24 mouse cellular contexts compared by ENCODE assay signal in the genomic region with DNA sequence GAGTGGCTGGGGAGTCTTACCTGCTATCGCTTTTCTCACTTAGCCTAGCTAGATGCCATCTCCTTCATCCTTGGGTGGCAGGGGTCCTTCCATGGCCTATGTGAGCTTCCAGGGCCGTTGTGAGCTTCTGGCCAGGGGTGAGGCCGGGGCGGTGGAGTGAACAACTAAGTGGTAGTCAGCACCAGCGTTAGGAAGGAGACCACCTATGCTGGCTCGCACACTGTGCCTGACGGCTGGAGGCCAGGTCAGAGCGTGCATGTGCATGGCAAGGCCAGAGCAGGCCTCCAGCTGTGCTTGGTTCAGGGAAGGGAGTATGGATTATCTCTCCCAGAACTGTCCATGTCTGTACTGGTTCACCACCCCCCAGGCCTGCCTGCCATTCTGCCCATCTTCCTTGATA. TPM values are rescaled to one million over a fixed set of nuclear protein-coding genes. Genes with fewer than 3 reads are reported as not detected.
DNase-seq lines count a peak whose midpoint lies in the region; ATAC-seq and TF ChIP-seq lines count a peak whose summit lies in the region.
"Had no signal": no experiment of that assay in that cellular context is flagged by ENCODE, and none has a peak within 500 bp of the region (broad histone marks: within the 10 kb centered on the region; RNA-seq: fewer than 3 reads in every experiment).

No protein-coding gene starts in this region.

- H3ac ChIP-seq in myocyte (ENCODE audit: control insufficient read depth, insufficient read length), result no peak overlapping the region

- H3K9ac ChIP-seq in heart, embryonic 11.5 days (ENCODE audit: low read depth, low read length), result no peak overlapping the region
- no peak overlapping the region for H3K9ac ChIP-seq in midbrain, embryonic 11.5 days (ENCODE audit: low read length)
- H3K9ac ChIP-seq in stomach, postnatal 0 days (ENCODE audit: low read length), result no peak overlapping the region
- no peak overlapping the region for H3K9ac ChIP-seq in lung, postnatal 0 days (replicated peaks; ENCODE audit: low read depth)
- H3K9ac ChIP-seq: embryonic facial prominence, embryonic 12.5 days; forebrain, embryonic 13.5 days; forebrain, embryonic 15.5 days; forebrain, postnatal 0 days had no signal

- TF ChIP-seq CTCF in stomach, postnatal 0 days (IDR thresholded peaks at IDR 0.05; ENCODE audit: low read depth), result no peak
- TF ChIP-seq CTCF in lung, postnatal 0 days (IDR thresholded peaks at IDR 0.05), result no peak

- 0 out of 2 replicates have a peak, but pooled peaks cover 6% of the 10 kb centered on the region for H3K27me3 ChIP-seq in heart, embryonic 10.5 days (ENCODE audit: insufficient read depth, poor library complexity, severe bottlenecking)
- H3K27me3 ChIP-seq in heart, embryonic 11.5 days (ENCODE audit: control insufficient read depth, insufficient read depth, low read length), result no peaks in the 10 kb centered on the region
- H3K27me3 ChIP-seq in midbrain, embryonic 11.5 days (ENCODE audit: control insufficient read depth, insufficient read depth, low read length), result no peaks in the 10 kb centered on the region
- H3K27me3 ChIP-seq in midbrain, embryonic 10.5 days (ENCODE audit: low read depth, poor library complexity, severe bottlenecking), result no peaks in the 10 kb centered on the region
- no peaks in the 10 kb centered on the region for H3K27me3 ChIP-seq in myocyte (ENCODE audit: control insufficient read depth, insufficient read depth, insufficient read length)
- no peaks in the 10 kb centered on the region for H3K27me3 ChIP-seq in stomach, postnatal 0 days (ENCODE audit: control insufficient read depth, insufficient read depth, low read length)
- no peaks in the 10 kb centered on the region for H3K27me3 ChIP-seq in lung, postnatal 0 days (replicated peaks; ENCODE audit: insufficient read depth, low read length)
- H3K27me3 ChIP-seq: embryonic facial prominence, embryonic 12.5 days; forebrain, embryonic 13.5 days; forebrain, embryonic 15.5 days had no signal

- peak; percentile 36 for TF ChIP-seq POLR2A in myocyte (IDR thresholded peaks at IDR 0.05; ENCODE audit: insufficient read length, low read depth)

- no peak for TF ChIP-seq EP300 in stomach, postnatal 0 days (optimal IDR thresholded peaks at IDR 0.05)
- TF ChIP-seq EP300 in lung, postnatal 0 days (IDR thresholded peaks at IDR 0.05), result no peak

- H3K4me1 ChIP-seq in heart, embryonic 10.5 days, result peaks cover 22% of the 10 kb centered on the region
- 0 out of 2 replicates have a peak, but pooled peaks cover 4% of the 10 kb centered on the region for H3K4me1 ChIP-seq in heart, embryonic 11.5 days (ENCODE audit: control insufficient read depth, insufficient read depth, low read length)
- no peaks in the 10 kb centered on the region for H3K4me1 ChIP-seq in midbrain, embryonic 11.5 days (ENCODE audit: control insufficient read depth, insufficient read depth, low read length)
- H3K4me1 ChIP-seq in midbrain, embryonic 10.5 days, result no peaks in the 10 kb centered on the region
- no peaks in the 10 kb centered on the region for H3K4me1 ChIP-seq in stomach, postnatal 0 days (replicated peaks; ENCODE audit: control insufficient read depth, insufficient read depth)
- peaks cover 3% of the 10 kb centered on the region; the same call in 1 of the 2 replicates for H3K4me1 ChIP-seq in lung, postnatal 0 days (ENCODE audit: insufficient read depth, low read depth, low read length)
- H3K4me1 ChIP-seq: forebrain, embryonic 13.5 days; forebrain, embryonic 15.5 days had no signal

- no peak for ATAC-seq in heart, embryonic 11.5 days (replicated peaks; ENCODE audit: insufficient number of reproducible peaks, low FRiP score, low TSS enrichment)
- ATAC-seq in midbrain, embryonic 11.5 days (ENCODE audit: low FRiP score), result no peak
- ATAC-seq in stomach, postnatal 0 days (ENCODE audit: low FRiP score, low TSS enrichment), result peak; percentile 3; the same call in 1 of the 2 replicates
- ATAC-seq in lung, postnatal 0 days, result no peak
- ATAC-seq: forebrain, embryonic 13.5 days; forebrain, embryonic 15.5 days; Patski had no signal

- no peak overlapping the region for H3K4me3 ChIP-seq in heart, embryonic 10.5 days
- no peak overlapping the region for H3K4me3 ChIP-seq in heart, embryonic 11.5 days (ENCODE audit: low read depth, low read length)
- no peak overlapping the region for H3K4me3 ChIP-seq in midbrain, embryonic 11.5 days (ENCODE audit: low read depth, low read length)
- H3K4me3 ChIP-seq in midbrain, embryonic 10.5 days, result no peak overlapping the region
- H3K4me3 ChIP-seq in myocyte, result no peak overlapping the region
- H3K4me3 ChIP-seq in stomach, postnatal 0 days (ENCODE audit: low read depth, low read length), result no peak overlapping the region
- no peak overlapping the region for H3K4me3 ChIP-seq in lung, postnatal 0 days (ENCODE audit: low read depth, low read length)
- H3K4me3 ChIP-seq: embryonic facial prominence, embryonic 10.5 days; embryonic facial prominence, embryonic 12.5 days; forebrain, embryonic 13.5 days; forebrain, embryonic 15.5 days had no signal

- 0 out of 2 replicates have a peak overlapping the region, but pooled peaks have one; percentile 24 for H3K27ac ChIP-seq in heart, embryonic 10.5 days
- no peak overlapping the region for H3K27ac ChIP-seq in heart, embryonic 11.5 days (ENCODE audit: low read depth, low read length)
- no peak overlapping the region for H3K27ac ChIP-seq in midbrain, embryonic 11.5 days (ENCODE audit: low read depth, low read length)
- H3K27ac ChIP-seq in midbrain, embryonic 10.5 days (replicated peaks), result no peak overlapping the region
- H3K27ac ChIP-seq in stomach, postnatal 0 days (replicated peaks), result no peak overlapping the region
- H3K27ac ChIP-seq in lung, postnatal 0 days (ENCODE audit: low read length), result no peak overlapping the region
- H3K27ac ChIP-seq: embryonic facial prominence, embryonic 10.5 days; embryonic facial prominence, embryonic 12.5 days; forebrain, embryonic 13.5 days; forebrain, embryonic 15.5 days had no signal

- no peaks in the 10 kb centered on the region for H3K9me3 ChIP-seq in heart, embryonic 10.5 days
- no peaks in the 10 kb centered on the region for H3K9me3 ChIP-seq in heart, embryonic 11.5 days (replicated peaks; ENCODE audit: control insufficient read depth, low read length)
- no peaks in the 10 kb centered on the region for H3K9me3 ChIP-seq in midbrain, embryonic 11.5 days (ENCODE audit: control insufficient read depth, low read length)
- no peaks in the 10 kb centered on the region for H3K9me3 ChIP-seq in midbrain, embryonic 10.5 days (replicated peaks)
- H3K9me3 ChIP-seq in stomach, postnatal 0 days (ENCODE audit: control insufficient read depth, low read length), result no peaks in the 10 kb centered on the region
- no peaks in the 10 kb centered on the region for H3K9me3 ChIP-seq in lung, postnatal 0 days (ENCODE audit: low read length)
- H3K9me3 ChIP-seq: embryonic facial prominence, embryonic 10.5 days; embryonic facial prominence, embryonic 12.5 days; forebrain, embryonic 13.5 days; forebrain, embryonic 15.5 days; G1E had no signal

- no peak overlapping the region for H3K4me2 ChIP-seq in heart, embryonic 11.5 days
- no peak overlapping the region for H3K4me2 ChIP-seq in midbrain, embryonic 11.5 days
- no peak overlapping the region for H3K4me2 ChIP-seq in myocyte (ENCODE audit: low read depth)
- H3K4me2 ChIP-seq in stomach, postnatal 0 days (replicated peaks; ENCODE audit: low read depth), result no peak overlapping the region
- no peak overlapping the region for H3K4me2 ChIP-seq in lung, postnatal 0 days (replicated peaks; ENCODE audit: low read depth, low read length)
- H3K4me2 ChIP-seq: embryonic facial prominence, embryonic 12.5 days; forebrain, embryonic 13.5 days; forebrain, embryonic 15.5 days had no signal

- H3K36me3 ChIP-seq in heart, embryonic 10.5 days, result no peaks in the 10 kb centered on the region
- no peaks in the 10 kb centered on the region for H3K36me3 ChIP-seq in heart, embryonic 11.5 days (ENCODE audit: control insufficient read depth, insufficient read depth, low read length)
- H3K36me3 ChIP-seq in midbrain, embryonic 11.5 days (ENCODE audit: control insufficient read depth, insufficient read depth, low read length), result no peaks in the 10 kb centered on the region
- H3K36me3 ChIP-seq in midbrain, embryonic 10.5 days, result no peaks in the 10 kb centered on the region
- no peaks in the 10 kb centered on the region for H3K36me3 ChIP-seq in myocyte (ENCODE audit: control insufficient read depth, insufficient read depth)
- H3K36me3 ChIP-seq in stomach, postnatal 0 days (ENCODE audit: control insufficient read depth, insufficient read depth, low read length), result no peaks in the 10 kb centered on the region
- H3K36me3 ChIP-seq in lung, postnatal 0 days (ENCODE audit: insufficient read depth, low read length), result peaks cover under 1% of the 10 kb centered on the region; the same call in 1 of the 2 replicates
- H3K36me3 ChIP-seq: embryonic facial prominence, embryonic 12.5 days; forebrain, embryonic 15.5 days had no signal

- no peak for DNase-seq in heart, embryonic 10.5 days (ENCODE audit: low spot score)
- peak; percentile 39 for DNase-seq in midbrain, embryonic 11.5 days (ENCODE audit: low spot score, missing footprints)
- no peak for DNase-seq in midbrain, embryonic 10.5 days (ENCODE audit: low spot score)
- DNase-seq in stomach, postnatal 0 days (ENCODE audit: low spot score), result no peak
- no peak for DNase-seq in lung, postnatal 0 days (ENCODE audit: low spot score)
- no peak for DNase-seq in adrenal gland, postnatal 4 days (ENCODE audit: low spot score in 2 of 2)
- DNase-seq: adrenal gland, adult 2 months; adrenal gland, postnatal 10 days; adrenal gland, postnatal 25 days; cerebellum, adult 11-12 months; cerebellum, adult 2 months; cerebellum, adult 9-10 months; cerebellum, postnatal 10 days; cerebellum, postnatal 25 days; forebrain, postnatal 0 days had no signal

- H3K79me2 ChIP-seq in myocyte (ENCODE audit: control insufficient read depth, insufficient read depth), result no peaks in the 10 kb centered on the region

- 77% methylated on average over 8 of the region's 8 CpGs for WGBS in heart, embryonic 10.5 days
- WGBS in heart, embryonic 11.5 days (ENCODE audit: insufficient replicate concordance), result 76% methylated on average over 8 of the region's 8 CpGs
- 80% methylated on average over 8 of the region's 8 CpGs for WGBS in midbrain, embryonic 11.5 days
- WGBS in midbrain, embryonic 10.5 days, result 86% methylated on average over 8 of the region's 8 CpGs
- WGBS in stomach, postnatal 0 days, result 87% methylated on average over 8 of the region's 8 CpGs
- WGBS in lung, postnatal 0 days, result 85% methylated on average over 8 of the region's 8 CpGs

RNA-seq across cellular contexts. Expression of a gene that starts 16.4 kb away (rescaled TPM):
- 29.8 and 31.4 TPM in 2 replicates for polyA plus RNA-seq in heart, embryonic 10.5 days (2016; fragmentation: Nextera tagmentation; extraction: Ambion mirVana)
- polyA plus RNA-seq in heart, embryonic 11.5 days (2014; fragmentation: Nextera tagmentation; extraction: Ambion mirVana), result 27.4 and 28.8 TPM in 2 replicates
- polyA plus RNA-seq in midbrain, embryonic 11.5 days (2014; fragmentation: Nextera tagmentation; extraction: Ambion mirVana), result 22.1 and 22.2 TPM in 2 replicates
- 29.6 and 36.0 TPM in 2 replicates for polyA plus RNA-seq in midbrain, embryonic 10.5 days (2016; fragmentation: Nextera tagmentation; extraction: Ambion mirVana)
- 79.5 TPM for polyA plus RNA-seq in myocyte (2012; fragmentation: generic; extraction: Trizol)
- 32.1 and 40.0 TPM in 2 replicates for polyA plus RNA-seq in stomach, postnatal 0 days (2015; fragmentation: Nextera tagmentation; extraction: Ambion mirVana)
- 33.7 and 39.5 TPM in 2 replicates for polyA plus RNA-seq in lung, postnatal 0 days (2015; fragmentation: Nextera tagmentation; extraction: Ambion mirVana)
- total RNA-seq in adrenal gland, postnatal 4 days (2021), result 10 to 100 TPM; 32.7 to 36.3 TPM

RNA-seq across cellular contexts. Expression of a gene that starts 22.3 kb away (rescaled TPM):
- 96.2 and 131 TPM in 2 replicates for polyA plus RNA-seq in heart, embryonic 10.5 days (2016; fragmentation: Nextera tagmentation; extraction: Ambion mirVana)
- 96.8 and 112 TPM in 2 replicates for polyA plus RNA-seq in heart, embryonic 11.5 days (2014; fragmentation: Nextera tagmentation; extraction: Ambion mirVana)
- 63.8 and 66.9 TPM in 2 replicates for polyA plus RNA-seq in midbrain, embryonic 11.5 days (2014; fragmentation: Nextera tagmentation; extraction: Ambion mirVana)
- 68.5 and 78.2 TPM in 2 replicates for polyA plus RNA-seq in midbrain, embryonic 10.5 days (2016; fragmentation: Nextera tagmentation; extraction: Ambion mirVana)
- polyA plus RNA-seq in myocyte (2012; fragmentation: generic; extraction: Trizol), result 59.3 TPM
- 43.0 and 44.0 TPM in 2 replicates for polyA plus RNA-seq in stomach, postnatal 0 days (2015; fragmentation: Nextera tagmentation; extraction: Ambion mirVana)
- polyA plus RNA-seq in lung, postnatal 0 days (2015; fragmentation: Nextera tagmentation; extraction: Ambion mirVana), result 75.6 and 76.7 TPM in 2 replicates
- 10 to 100 TPM; 91.7 to 96.1 TPM for total RNA-seq in adrenal gland, postnatal 4 days (2021)

RNA-seq across cellular contexts. Expression of a gene that starts 28.5 kb away (rescaled TPM):
- polyA plus RNA-seq in heart, embryonic 10.5 days (2016; fragmentation: Nextera tagmentation; extraction: Ambion mirVana), result 0.44 and 0.59 TPM in 2 replicates
- 0.25 and 0.79 TPM in 2 replicates for polyA plus RNA-seq in heart, embryonic 11.5 days (2014; fragmentation: Nextera tagmentation; extraction: Ambion mirVana)
- 0.29 TPM in 1 of 2 replicates, not detected in the other for polyA plus RNA-seq in midbrain, embryonic 11.5 days (2014; fragmentation: Nextera tagmentation; extraction: Ambion mirVana)
- polyA plus RNA-seq in midbrain, embryonic 10.5 days (2016; fragmentation: Nextera tagmentation; extraction: Ambion mirVana), result 0.30 and 0.39 TPM in 2 replicates
- polyA plus RNA-seq in myocyte (2012; fragmentation: generic; extraction: Trizol), result 0.08 TPM
- polyA plus RNA-seq in stomach, postnatal 0 days (2015; fragmentation: Nextera tagmentation; extraction: Ambion mirVana), result 0.23 and 0.32 TPM in 2 replicates
- polyA plus RNA-seq in lung, postnatal 0 days (2015; fragmentation: Nextera tagmentation; extraction: Ambion mirVana), result 2.2 and 2.4 TPM in 2 replicates
- total RNA-seq in adrenal gland, postnatal 4 days (2021), result under 1 TPM in 1 of 2 experiments, not detected in 1; 0.11 TPM
- total RNA-seq: adrenal gland, adult 2 months; adrenal gland, postnatal 10 days; adrenal gland, postnatal 25 days; forebrain, postnatal 0 days had no signal
- polyA plus RNA-seq: adrenal gland, adult 2 months; cerebellum, adult 2 months; cortical plate, adult 2 months; G1E had no signal
